Mouse (Mus musculus) c-Kit-positive CD71-positive TER-119-negative erythroid progenitor cells, embryonic 14.5 days (primary cell): ENCODE measurements at regions not wholly inside any gene's neighbourhood (a gene's known extent, or its start where the extent isn't known, plus 50 kb on each side); places are given as distances from the start of the nearest gene placed in this dataset.

ENCODE experiments used
- DNase-seq: peaks from one replicate; pipeline ENCODE4 v3.0.0-alpha.2; 2013; ENCODE audit warnings: low read depth

- DNase-seq: no peak
These were observed 384.4 kb downstream of the Rapgef2 start for GRCm38 (mm10) chr3:78901838-78902484.

GRCm38 (mm10) chr3:78901016-78901837 lies 385.1 kb downstream of the Rapgef2 start:
- DNase-seq: no peak

- DNase-seq: no peak
These were observed 386.7 kb downstream of the Rapgef2 start for GRCm38 (mm10) chr3:78899446-78900230.

GRCm38 (mm10) chr3:78889326-78889725 lies 397.0 kb downstream of the Rapgef2 start:
- DNase-seq: no peak

- DNase-seq: no peak
These were observed 401.6 kb downstream of the Rapgef2 start for GRCm38 (mm10) chr3:78884715-78885114.

GRCm38 (mm10) chr3:78884029-78884428 lies 402.3 kb downstream of the Rapgef2 start:
- DNase-seq: no peak

GRCm38 (mm10) chr3:78880072-78880471 lies 406.2 kb downstream of the Rapgef2 start:
- no peak for DNase-seq

GRCm38 (mm10) chr3:78877323-78877722 lies 409.0 kb downstream of the Rapgef2 start:
- DNase-seq: no peak

GRCm38 (mm10) chr3:78866896-78867295 lies 419.4 kb downstream of the Rapgef2 start:
- DNase-seq: no peak

GRCm38 (mm10) chr3:78866083-78866726 lies 420.1 kb downstream of the Rapgef2 start:
- no peak for DNase-seq

GRCm38 (mm10) chr3:78863005-78863404 lies 423.3 kb downstream of the Rapgef2 start:
- DNase-seq: no peak

GRCm38 (mm10) chr3:78846617-78847318 lies 439.5 kb downstream of the Rapgef2 start:
- no peak for DNase-seq

GRCm38 (mm10) chr3:78841173-78841572 lies 445.1 kb downstream of the Rapgef2 start:
- DNase-seq: no peak

GRCm38 (mm10) chr3:78836824-78837223 lies 449.5 kb downstream of the Rapgef2 start:
- DNase-seq: no peak

- no peak for DNase-seq
These were observed 460.8 kb downstream of the Rapgef2 start for GRCm38 (mm10) chr3:78825505-78825904.

- DNase-seq: no peak
These were observed 473.9 kb downstream of the Rapgef2 start for GRCm38 (mm10) chr3:78812425-78812824.

- DNase-seq: no peak
These were observed 475.7 kb downstream of the Rapgef2 start for GRCm38 (mm10) chr3:78810431-78811152.

GRCm38 (mm10) chr3:78803176-78803575 lies 483.1 kb downstream of the Rapgef2 start:
- DNase-seq: no peak

GRCm38 (mm10) chr3:78795951-78796455 lies 490.3 kb downstream of the Rapgef2 start:
- no peak for DNase-seq

- no peak for DNase-seq
These were observed 493.8 kb downstream of the Rapgef2 start for GRCm38 (mm10) chr3:78792440-78793057.
